Mouse (Mus musculus) spleen, postnatal 14 days (tissue): ENCODE data around the gene Vmn2r101.

Experiments
- DNase-seq, 2 experiments: peaks; one replicate each; pipeline ENCODE4 v3.0.0; 2021 to 2022; ENCODE audit warnings: low spot score in 2 of 2

Vmn2r101 gene

DNA sequence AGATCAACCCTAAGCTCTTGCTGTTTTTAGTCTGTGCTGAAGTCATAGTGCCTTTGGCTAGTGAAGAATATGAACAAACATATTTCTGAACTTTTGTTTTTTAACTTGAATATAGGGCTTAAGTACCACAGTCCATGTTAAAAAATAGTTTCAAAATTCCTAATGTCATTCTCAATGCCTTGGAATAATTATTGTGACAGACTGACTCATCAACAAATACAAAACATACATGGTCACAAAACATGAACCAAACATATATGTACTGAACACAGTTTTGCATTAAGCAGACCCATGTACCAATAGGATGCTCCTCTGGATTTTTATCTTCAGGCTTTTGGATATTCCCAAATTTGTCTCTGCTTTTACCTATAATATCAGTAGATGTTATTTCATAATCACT lies at the start of gene Vmn2r101:
Vmn2r101 (plus strand) TSS at position 301 of the 400 bp plus-strand sequence.
- DNase-seq, result no peak

DNA sequence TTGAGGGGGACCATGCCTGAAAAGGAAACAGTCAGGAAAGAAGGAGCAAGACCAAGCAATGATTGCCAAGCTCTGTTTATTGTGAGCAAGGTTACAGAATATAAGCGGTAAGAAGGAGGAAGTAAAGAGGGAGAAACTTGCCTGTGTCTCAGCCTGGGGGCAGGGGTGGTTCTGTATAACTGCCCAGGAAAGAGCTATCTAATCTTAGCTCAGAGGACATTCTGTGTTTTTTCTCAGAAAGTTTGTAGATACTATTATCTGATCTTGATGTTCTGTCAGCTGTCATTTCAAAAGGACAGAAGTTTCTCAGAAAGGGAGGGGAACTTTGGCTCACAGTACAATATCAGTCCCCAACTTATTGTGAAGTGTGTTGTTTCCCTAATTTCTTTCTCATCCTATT lies 52.3 kb downstream of the Vmn2r101 start:
- no peak for DNase-seq

DNA sequence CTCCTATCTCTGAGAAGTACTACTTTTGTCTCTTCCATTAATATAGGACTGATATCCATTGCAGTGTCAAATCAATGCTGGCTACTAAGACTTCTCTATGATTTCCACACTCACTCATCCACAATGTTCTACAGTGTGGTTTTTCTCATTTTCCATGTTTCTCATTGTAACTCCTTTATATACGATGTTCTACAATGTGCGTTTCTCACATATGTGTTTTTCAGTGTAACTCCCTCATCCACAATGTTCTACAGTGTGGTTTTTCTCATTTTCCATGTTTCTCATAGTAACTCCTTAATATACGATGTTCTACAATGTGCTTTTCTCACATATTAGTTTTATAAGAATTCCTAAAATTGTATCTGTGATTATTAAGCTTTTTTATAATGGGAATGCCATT lies 81.4 kb downstream of the Vmn2r101 start:
- no peak for DNase-seq

DNA sequence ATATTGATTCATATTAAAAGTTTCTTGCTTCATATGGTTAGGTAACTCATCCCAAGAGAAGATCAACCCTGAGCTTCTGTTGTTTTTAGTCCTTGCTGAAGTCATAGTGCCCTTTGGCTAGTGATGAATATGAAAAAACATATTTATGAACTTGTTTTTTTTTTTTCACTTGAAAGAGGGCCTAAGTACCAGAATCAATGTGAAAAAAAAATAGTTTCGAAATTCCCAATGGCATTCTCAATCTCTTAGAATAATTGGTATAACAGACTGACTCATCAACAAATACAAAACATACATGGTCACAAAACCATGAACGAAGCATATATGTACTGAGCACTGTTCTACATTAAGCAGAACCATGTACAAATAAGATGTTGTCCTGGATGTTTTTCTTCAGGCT lies 83.0 kb downstream of the Vmn2r101 start, which contains the start of gene Vmn2r102:
Vmn2r102 (plus strand) TSS at position 301 of the 400 bp plus-strand sequence.
- no peak for DNase-seq
